Mouse (Mus musculus): Measurements from ENCODE around the gene Cep128.

The Cep128 gene

GRCm38 (mm10) chr12:90954740-90955473 is 429.3 kb downstream of the Cep128 start:
- no peak for DNase-seq (ENCODE audit: low spot score)
